Mouse (Mus musculus): ENCODE data around the gene Gdf9. TPM values are rescaled to one million over a fixed set of nuclear protein-coding genes. Genes with fewer than 3 reads are reported as not detected.
A peak's percentile ranks its signal among the peaks of the same experiment; 100 is the strongest.

The Gdf9 gene
- total RNA-seq (2021) (under 1 TPM; 0.37 to 0.43 TPM), polyA plus RNA-seq (2012; rRNA removed) (0.39 and 1.5 TPM in 2 replicates)
- long read RNA-seq, partial matches to known transcripts: 0 of 1 reads
- long read RNA-seq, other reads (novel, unspliced or antisense): 1 of 1 reads

- WGBS: under 1% methylated on average over 44 of the region's 44 CpGs
- peak; percentile 96 to 99 for DNase-seq
- no peaks in the 10 kb centered on the region for H3K79me2 ChIP-seq (replicated peaks; ENCODE audit: control insufficient read depth, insufficient read depth, low read length)
- peak within 1 kb of the TSS; percentile 99 for H3K4me3 ChIP-seq
- H3K36me3 ChIP-seq (ENCODE audit: control insufficient read depth, insufficient read depth, low read length): no peaks in the 10 kb centered on the region
- intact Hi-C loops (cut with DNase I): loop anchor here (5.0 kb wide), 1 partner anchor 134 kb away; no protein-coding TSS in a partner anchor
- H3K9ac ChIP-seq (ENCODE audit: low read depth, low read length): peak within 1 kb of the TSS; percentile 95
- H3K4me1 ChIP-seq (ENCODE audit: control insufficient read depth, insufficient read depth, low read length): peaks cover 4% of the 10 kb centered on the region
- H3K27ac ChIP-seq: peak within 1 kb of the TSS; percentile 95
- no peaks in the 10 kb centered on the region for H3K27me3 ChIP-seq (ENCODE audit: control insufficient read depth, insufficient read depth, low read length)
- TF ChIP-seq CTCF (IDR thresholded peaks at IDR 0.05) (no peak), POLR2A (IDR thresholded peaks at IDR 0.05; ENCODE audit: insufficient read depth, low read depth, low read length) (peak; percentile 95), EP300 (IDR thresholded peaks at IDR 0.05; ENCODE audit: insufficient read depth, low read depth, low read length) (0 out of 2 replicates have a peak, but pooled peaks have one; percentile 33)
Measured at GRCm38 (mm10) chr11:53430670-53431346, at the start of gene Gdf9, which contains the start of gene Uqcrq. Gene Gdf9 (plus strand): TSS chr11:53431023. Gene Uqcrq (minus strand): TSS chr11:53430831.

GRCm38 (mm10) chr11:53383758-53384428 lies 46.9 kb upstream of the Gdf9 start:
- Histone ChIP-seq H3K27me3 (ENCODE audit: control insufficient read depth, insufficient read depth, low read length) (no peaks in the 10 kb centered on the region), H3K4me3 (no peak overlapping the region), H3K27ac (no peak overlapping the region), H3K4me1 (ENCODE audit: control insufficient read depth, insufficient read depth, low read length) (peaks cover 1% of the 10 kb centered on the region; the same call in 1 of the 2 replicates), H3K79me2 (replicated peaks; ENCODE audit: control insufficient read depth, insufficient read depth, low read length) (no peaks in the 10 kb centered on the region; the same call in 1 of the 2 replicates), H3K36me3 (ENCODE audit: control insufficient read depth, insufficient read depth, low read length) (peaks cover 5% of the 10 kb centered on the region), H3K9ac (ENCODE audit: low read depth, low read length) (no peak overlapping the region)
- intact Hi-C loops (cut with DNase I): no loop called here
- no peak for TF ChIP-seq POLR2A (IDR thresholded peaks at IDR 0.05; ENCODE audit: insufficient read depth, low read depth, low read length)
- TF ChIP-seq EP300 (IDR thresholded peaks at IDR 0.05; ENCODE audit: insufficient read depth, low read depth, low read length): no peak
- no peak for TF ChIP-seq CTCF (IDR thresholded peaks at IDR 0.05)
- DNase-seq: no peak
- 99% methylated on average over 2 of the region's 2 CpGs for WGBS

- H3K36me3 ChIP-seq (ENCODE audit: control insufficient read depth, insufficient read depth, low read length): peaks cover 3% of the 10 kb centered on the region; the same call in 1 of the 2 replicates
- TF ChIP-seq CTCF (IDR thresholded peaks at IDR 0.05) (no peak), EP300 (IDR thresholded peaks at IDR 0.05; ENCODE audit: insufficient read depth, low read depth, low read length) (no peak), POLR2A (IDR thresholded peaks at IDR 0.05; ENCODE audit: insufficient read depth, low read depth, low read length) (no peak)
- intact Hi-C loops (cut with DNase I): no loop called here
- no peaks in the 10 kb centered on the region for H3K4me1 ChIP-seq (ENCODE audit: control insufficient read depth, insufficient read depth, low read length)
- H3K79me2 ChIP-seq (replicated peaks; ENCODE audit: control insufficient read depth, insufficient read depth, low read length): no peaks in the 10 kb centered on the region
- no peak overlapping the region for H3K4me3 ChIP-seq
- no peak for DNase-seq
- no peaks in the 10 kb centered on the region for H3K27me3 ChIP-seq (ENCODE audit: control insufficient read depth, insufficient read depth, low read length)
- WGBS: 87% methylated on average over 1 of the region's 1 CpGs
- no peak overlapping the region for H3K27ac ChIP-seq
- no peak overlapping the region for H3K9ac ChIP-seq (ENCODE audit: low read depth, low read length)
Measured at GRCm38 (mm10) chr11:53393856-53394255, 37.0 kb upstream of the Gdf9 start.

GRCm38 (mm10) chr11:53403638-53404037 lies 27.2 kb upstream of the Gdf9 start:
- Histone ChIP-seq H3K27ac (no peak overlapping the region), H3K27me3 (ENCODE audit: control insufficient read depth, insufficient read depth, low read length) (no peaks in the 10 kb centered on the region), H3K9ac (ENCODE audit: low read depth, low read length) (no peak overlapping the region), H3K36me3 (ENCODE audit: control insufficient read depth, insufficient read depth, low read length) (peaks cover 6% of the 10 kb centered on the region), H3K79me2 (replicated peaks; ENCODE audit: control insufficient read depth, insufficient read depth, low read length) (no peaks in the 10 kb centered on the region), H3K4me1 (ENCODE audit: control insufficient read depth, insufficient read depth, low read length) (no peaks in the 10 kb centered on the region), H3K4me3 (no peak overlapping the region)
- no peak for DNase-seq
- 100% methylated on average over 1 of the region's 1 CpGs for WGBS
- intact Hi-C loops (cut with DNase I): no loop called here
- TF ChIP-seq EP300 (IDR thresholded peaks at IDR 0.05; ENCODE audit: insufficient read depth, low read depth, low read length): no peak
- TF ChIP-seq POLR2A (IDR thresholded peaks at IDR 0.05; ENCODE audit: insufficient read depth, low read depth, low read length): no peak
- TF ChIP-seq CTCF (IDR thresholded peaks at IDR 0.05): no peak

- H3K79me2 ChIP-seq (replicated peaks; ENCODE audit: control insufficient read depth, insufficient read depth, low read length): no peaks in the 10 kb centered on the region
- TF ChIP-seq CTCF (IDR thresholded peaks at IDR 0.05) (peak; percentile 83), EP300 (IDR thresholded peaks at IDR 0.05; ENCODE audit: insufficient read depth, low read depth, low read length) (no peak), POLR2A (IDR thresholded peaks at IDR 0.05; ENCODE audit: insufficient read depth, low read depth, low read length) (no peak)
- intact Hi-C loops (cut with DNase I): loop anchor here (5.0 kb wide), 1 partner anchor 56 kb away; no protein-coding TSS in a partner anchor
- no peaks in the 10 kb centered on the region for H3K4me1 ChIP-seq (ENCODE audit: control insufficient read depth, insufficient read depth, low read length)
- H3K4me3 ChIP-seq: no peak overlapping the region
- no peak overlapping the region for H3K27ac ChIP-seq
- H3K27me3 ChIP-seq (ENCODE audit: control insufficient read depth, insufficient read depth, low read length): no peaks in the 10 kb centered on the region
- H3K36me3 ChIP-seq (ENCODE audit: control insufficient read depth, insufficient read depth, low read length): peaks cover 4% of the 10 kb centered on the region
- no peak overlapping the region for H3K9ac ChIP-seq (ENCODE audit: low read depth, low read length)
- no peak for DNase-seq
Measured at GRCm38 (mm10) chr11:53411738-53412137, 19.1 kb upstream of the Gdf9 start.

All from heart, adult 2 months (tissue).